ENCODE assay signal across 22 mouse cellular contexts in genomic region chr1:148797110-148797509, GRCm38 (mm10).
"Had no signal": no experiment of that assay in that cellular context is flagged by ENCODE, and none has a peak within 500 bp of the region (broad histone marks: within the 10 kb centered on the region; RNA-seq: fewer than 3 reads in every experiment).

No protein-coding gene starts in this region.

- DNase-seq: kidney, adult 11 months; kidney, adult 8-10 months; kidney, postnatal 10 days; kidney, postnatal 36 days; layer of hippocampus, postnatal 36 days; liver; lung, adult 18-20 months; lung, postnatal 10 days; lung, postnatal 36 days; thymus, adult 2 months; thymus, postnatal 14 days; thymus, postnatal 4 days had no signal

- H3K4me2 ChIP-seq: kidney, embryonic 15.5 days; limb, embryonic 13.5 days; liver, embryonic 12.5 days; liver, embryonic 15.5 days; lung, embryonic 15.5 days; neural tube, embryonic 12.5 days; neural tube, embryonic 15.5 days had no signal

- H3K4me3 ChIP-seq: kidney, embryonic 15.5 days; limb, embryonic 10.5 days; limb, embryonic 13.5 days; liver, embryonic 12.5 days; liver, embryonic 15.5 days; lung, embryonic 15.5 days; megakaryocyte, embryonic 14.5 days; neural tube, embryonic 12.5 days; neural tube, embryonic 15.5 days had no signal

- H3K4me1 ChIP-seq: kidney, embryonic 15.5 days; limb, embryonic 10.5 days; limb, embryonic 13.5 days; liver, embryonic 12.5 days; liver, embryonic 15.5 days; lung, embryonic 15.5 days; megakaryocyte, embryonic 14.5 days; neural tube, embryonic 12.5 days; neural tube, embryonic 15.5 days had no signal

- H3K36me3 ChIP-seq: kidney, embryonic 15.5 days; limb, embryonic 10.5 days; limb, embryonic 13.5 days; liver, embryonic 12.5 days; liver, embryonic 15.5 days; lung, embryonic 15.5 days; neural tube, embryonic 12.5 days; neural tube, embryonic 15.5 days had no signal

- H3K27me3 ChIP-seq: kidney, embryonic 15.5 days; limb, embryonic 13.5 days; liver, embryonic 12.5 days; liver, embryonic 15.5 days; lung, embryonic 15.5 days; megakaryocyte, embryonic 14.5 days; neural tube, embryonic 12.5 days; neural tube, embryonic 15.5 days had no signal

- ATAC-seq: liver, embryonic 12.5 days had no signal

- H3K27ac ChIP-seq: kidney, embryonic 15.5 days; limb, embryonic 10.5 days; limb, embryonic 13.5 days; liver, embryonic 12.5 days; liver, embryonic 15.5 days; lung, embryonic 15.5 days; neural tube, embryonic 12.5 days; neural tube, embryonic 15.5 days; stomach, postnatal 0 days had no signal

- H3K9ac ChIP-seq: kidney, embryonic 15.5 days; limb, embryonic 13.5 days; liver, embryonic 12.5 days; liver, embryonic 15.5 days; lung, embryonic 15.5 days; neural tube, embryonic 12.5 days; neural tube, embryonic 15.5 days had no signal

- H3K9me3 ChIP-seq: kidney, embryonic 15.5 days; limb, embryonic 10.5 days; limb, embryonic 13.5 days; liver, embryonic 12.5 days; liver, embryonic 15.5 days; lung, embryonic 15.5 days; megakaryocyte, embryonic 14.5 days; neural tube, embryonic 12.5 days; neural tube, embryonic 15.5 days had no signal
